Mouse (Mus musculus): Measurements from ENCODE around the gene Tk2. TPM values are rescaled to one million over a fixed set of nuclear protein-coding genes. Genes with fewer than 3 reads are reported as not detected.

Gene Tk2
- polyA plus RNA-seq, 1 experiment from 2014 or later, result 32.5 TPM

GRCm38 (mm10) chr8:104201622-104202021 lies 46.7 kb downstream of the Tk2 start:
- ATAC-seq (ENCODE audit: low FRiP score) (no peak), DNase-seq (ENCODE audit: low spot score) (no peak)
- H3K27me3 ChIP-seq (ENCODE audit: control insufficient read depth, insufficient read depth, low read length), result no peaks in the 10 kb centered on the region
- H3K4me2 ChIP-seq (replicated peaks; ENCODE audit: low read depth, low read length), result no peak overlapping the region
- no peaks in the 10 kb centered on the region for H3K36me3 ChIP-seq (ENCODE audit: control insufficient read depth, insufficient read depth, low read length)
- no peak overlapping the region for H3K4me3 ChIP-seq (ENCODE audit: low read depth, low read length)
- H3K4me1 ChIP-seq (replicated peaks; ENCODE audit: control insufficient read depth, insufficient read depth, low read length), result no peaks in the 10 kb centered on the region
- H3K9ac ChIP-seq (ENCODE audit: low read depth, low read length), result no peak overlapping the region
- no peaks in the 10 kb centered on the region for H3K9me3 ChIP-seq (ENCODE audit: control insufficient read depth, low read length)
- 75% methylated on average over 3 of the region's 3 CpGs for WGBS
- H3K27ac ChIP-seq (ENCODE audit: low read depth, low read length), result no peak overlapping the region

GRCm38 (mm10) chr8:104199802-104200201 lies 48.6 kb downstream of the Tk2 start:
- Histone ChIP-seq H3K4me2 (replicated peaks; ENCODE audit: low read depth, low read length) (no peak overlapping the region), H3K36me3 (ENCODE audit: control insufficient read depth, insufficient read depth, low read length) (no peaks in the 10 kb centered on the region), H3K9me3 (ENCODE audit: control insufficient read depth, low read length) (no peaks in the 10 kb centered on the region), H3K4me1 (replicated peaks; ENCODE audit: control insufficient read depth, insufficient read depth, low read length) (no peaks in the 10 kb centered on the region), H3K27ac (ENCODE audit: low read depth, low read length) (no peak overlapping the region), H3K9ac (ENCODE audit: low read depth, low read length) (no peak overlapping the region), H3K27me3 (ENCODE audit: control insufficient read depth, insufficient read depth, low read length) (no peaks in the 10 kb centered on the region), H3K4me3 (ENCODE audit: low read depth, low read length) (no peak overlapping the region)
- ATAC-seq (ENCODE audit: low FRiP score) (no peak), DNase-seq (ENCODE audit: low spot score) (no peak)
- 88% methylated on average over 5 of the region's 5 CpGs for WGBS

GRCm38 (mm10) chr8:104191496-104191895 lies 56.9 kb downstream of the Tk2 start:
- H3K4me3 ChIP-seq (ENCODE audit: low read depth, low read length), result no peak overlapping the region
- H3K4me2 ChIP-seq (replicated peaks; ENCODE audit: low read depth, low read length), result no peak overlapping the region
- H3K27ac ChIP-seq (ENCODE audit: low read depth, low read length), result peak overlapping the region; percentile 51
- ATAC-seq (ENCODE audit: low FRiP score) (peak; percentile 89), DNase-seq (ENCODE audit: low spot score) (peak; percentile 55)
- no peaks in the 10 kb centered on the region for H3K9me3 ChIP-seq (ENCODE audit: control insufficient read depth, low read length)
- H3K36me3 ChIP-seq (ENCODE audit: control insufficient read depth, insufficient read depth, low read length), result no peaks in the 10 kb centered on the region
- no peaks in the 10 kb centered on the region for H3K4me1 ChIP-seq (replicated peaks; ENCODE audit: control insufficient read depth, insufficient read depth, low read length)
- H3K9ac ChIP-seq (ENCODE audit: low read depth, low read length), result no peak overlapping the region
- no peaks in the 10 kb centered on the region for H3K27me3 ChIP-seq (ENCODE audit: control insufficient read depth, insufficient read depth, low read length)
- 23% methylated on average over 11 of the region's 11 CpGs for WGBS

- 65% methylated on average over 6 of the region's 6 CpGs for WGBS
- no peaks in the 10 kb centered on the region for H3K27me3 ChIP-seq (ENCODE audit: control insufficient read depth, insufficient read depth, low read length)
- no peaks in the 10 kb centered on the region for H3K9me3 ChIP-seq (ENCODE audit: control insufficient read depth, low read length)
- H3K4me1 ChIP-seq (replicated peaks; ENCODE audit: control insufficient read depth, insufficient read depth, low read length), result no peaks in the 10 kb centered on the region
- no peak overlapping the region for H3K4me3 ChIP-seq (ENCODE audit: low read depth, low read length)
- peak overlapping the region; percentile 51 for H3K27ac ChIP-seq (ENCODE audit: low read depth, low read length)
- no peaks in the 10 kb centered on the region for H3K36me3 ChIP-seq (ENCODE audit: control insufficient read depth, insufficient read depth, low read length)
- DNase-seq (ENCODE audit: low spot score) (no peak), ATAC-seq (ENCODE audit: low FRiP score) (peak; percentile 58; the same call in 1 of the 2 replicates)
- no peak overlapping the region for H3K9ac ChIP-seq (ENCODE audit: low read depth, low read length)
- H3K4me2 ChIP-seq (replicated peaks; ENCODE audit: low read depth, low read length), result no peak overlapping the region
These were observed 57.4 kb downstream of the Tk2 start for GRCm38 (mm10) chr8:104190777-104191468.

GRCm38 (mm10) chr8:104188459-104188858 lies 59.9 kb downstream of the Tk2 start:
- no peak for ATAC-seq (ENCODE audit: low FRiP score)
- no peaks in the 10 kb centered on the region for H3K4me1 ChIP-seq (replicated peaks; ENCODE audit: control insufficient read depth, insufficient read depth, low read length)
- H3K27me3 ChIP-seq (ENCODE audit: control insufficient read depth, insufficient read depth, low read length), result no peaks in the 10 kb centered on the region
- H3K9me3 ChIP-seq (ENCODE audit: control insufficient read depth, low read length), result no peaks in the 10 kb centered on the region
- DNase-seq (ENCODE audit: low spot score), result no peak
- H3K27ac ChIP-seq (ENCODE audit: low read depth, low read length), result no peak overlapping the region
- WGBS, result 74% methylated on average over 5 of the region's 5 CpGs
- no peaks in the 10 kb centered on the region for H3K36me3 ChIP-seq (ENCODE audit: control insufficient read depth, insufficient read depth, low read length)
- H3K4me3 ChIP-seq (ENCODE audit: low read depth, low read length), result no peak overlapping the region
- no peak overlapping the region for H3K9ac ChIP-seq (ENCODE audit: low read depth, low read length)
- H3K4me2 ChIP-seq (replicated peaks; ENCODE audit: low read depth, low read length), result no peak overlapping the region

- Histone ChIP-seq H3K4me1 (replicated peaks; ENCODE audit: control insufficient read depth, insufficient read depth, low read length) (no peaks in the 10 kb centered on the region), H3K4me2 (replicated peaks; ENCODE audit: low read depth, low read length) (no peak overlapping the region), H3K9ac (ENCODE audit: low read depth, low read length) (no peak overlapping the region), H3K27me3 (ENCODE audit: control insufficient read depth, insufficient read depth, low read length) (no peaks in the 10 kb centered on the region), H3K4me3 (ENCODE audit: low read depth, low read length) (no peak overlapping the region), H3K27ac (ENCODE audit: low read depth, low read length) (0 out of 2 replicates have a peak overlapping the region, but pooled peaks have one; percentile 39), H3K9me3 (ENCODE audit: control insufficient read depth, low read length) (no peaks in the 10 kb centered on the region), H3K36me3 (ENCODE audit: control insufficient read depth, insufficient read depth, low read length) (no peaks in the 10 kb centered on the region)
- ATAC-seq (ENCODE audit: low FRiP score) (no peak), DNase-seq (ENCODE audit: low spot score) (no peak)
- 78% methylated on average over 6 of the region's 6 CpGs for WGBS
These were observed 60.7 kb downstream of the Tk2 start for GRCm38 (mm10) chr8:104187622-104188021.

GRCm38 (mm10) chr8:104186827-104187226 lies 61.5 kb downstream of the Tk2 start:
- H3K4me2 ChIP-seq (replicated peaks; ENCODE audit: low read depth, low read length), result no peak overlapping the region
- no peak for DNase-seq (ENCODE audit: low spot score)
- no peak for ATAC-seq (ENCODE audit: low FRiP score)
- H3K4me3 ChIP-seq (ENCODE audit: low read depth, low read length), result no peak overlapping the region
- no peaks in the 10 kb centered on the region for H3K4me1 ChIP-seq (replicated peaks; ENCODE audit: control insufficient read depth, insufficient read depth, low read length)
- 91% methylated on average over 4 of the region's 4 CpGs for WGBS
- H3K27me3 ChIP-seq (ENCODE audit: control insufficient read depth, insufficient read depth, low read length), result no peaks in the 10 kb centered on the region
- no peaks in the 10 kb centered on the region for H3K9me3 ChIP-seq (ENCODE audit: control insufficient read depth, low read length)
- no peak overlapping the region for H3K9ac ChIP-seq (ENCODE audit: low read depth, low read length)
- no peaks in the 10 kb centered on the region for H3K36me3 ChIP-seq (ENCODE audit: control insufficient read depth, insufficient read depth, low read length)
- H3K27ac ChIP-seq (ENCODE audit: low read depth, low read length), result no peak overlapping the region

GRCm38 (mm10) chr8:104184905-104185304 lies 63.5 kb downstream of the Tk2 start:
- Histone ChIP-seq H3K27me3 (ENCODE audit: control insufficient read depth, insufficient read depth, low read length) (no peaks in the 10 kb centered on the region), H3K9me3 (ENCODE audit: control insufficient read depth, low read length) (no peaks in the 10 kb centered on the region), H3K4me3 (ENCODE audit: low read depth, low read length) (no peak overlapping the region), H3K36me3 (ENCODE audit: control insufficient read depth, insufficient read depth, low read length) (no peaks in the 10 kb centered on the region), H3K4me1 (replicated peaks; ENCODE audit: control insufficient read depth, insufficient read depth, low read length) (no peaks in the 10 kb centered on the region; the same call in 1 of the 2 replicates), H3K27ac (ENCODE audit: low read depth, low read length) (no peak overlapping the region), H3K9ac (ENCODE audit: low read depth, low read length) (no peak overlapping the region), H3K4me2 (replicated peaks; ENCODE audit: low read depth, low read length) (no peak overlapping the region)
- peak; percentile 61; the same call in 1 of the 2 replicates for ATAC-seq (ENCODE audit: low FRiP score)
- no peak for DNase-seq (ENCODE audit: low spot score)
- 35% methylated on average over 6 of the region's 6 CpGs for WGBS

- WGBS, result 80% methylated on average over 4 of the region's 4 CpGs
- no peak for ATAC-seq (ENCODE audit: low FRiP score)
- H3K9me3 ChIP-seq (ENCODE audit: control insufficient read depth, low read length), result no peaks in the 10 kb centered on the region
These were observed 71.3 kb downstream of the Tk2 start for GRCm38 (mm10) chr8:104177054-104177453.

More at GRCm38 (mm10) chr8:104177054-104177453, 71.3 kb downstream of the Tk2 start:
- Histone ChIP-seq H3K27me3 (ENCODE audit: control insufficient read depth, insufficient read depth, low read length) (peaks cover 13% of the 10 kb centered on the region), H3K4me1 (replicated peaks; ENCODE audit: control insufficient read depth, insufficient read depth, low read length) (no peaks in the 10 kb centered on the region; the same call in 1 of the 2 replicates), H3K9ac (ENCODE audit: low read depth, low read length) (no peak overlapping the region), H3K4me3 (ENCODE audit: low read depth, low read length) (no peak overlapping the region), H3K4me2 (replicated peaks; ENCODE audit: low read depth, low read length) (no peak overlapping the region), H3K27ac (ENCODE audit: low read depth, low read length) (no peak overlapping the region), H3K36me3 (ENCODE audit: control insufficient read depth, insufficient read depth, low read length) (no peaks in the 10 kb centered on the region)
- DNase-seq (ENCODE audit: low spot score), result no peak
